Mouse (Mus musculus): ENCODE data around the gene Slc30a5.
A peak's percentile ranks its signal among the peaks of the same experiment; 100 is the strongest.
"Not testable (repeated sequence)": the region's sequence is repeated elsewhere in the genome, so short reads cannot be mapped to it uniquely, and the experiment has no call there.

Gene Slc30a5

GRCm38 (mm10) chr13:100841741-100842140 lies 8.5 kb upstream of the Slc30a5 start:
- no peak for DNase-seq (ENCODE audit: low spot score in 2 of 2)

- no peak for DNase-seq (ENCODE audit: low spot score in 2 of 2)
Measured at GRCm38 (mm10) chr13:100834777-100835176, 1.6 kb upstream of the Slc30a5 start.

GRCm38 (mm10) chr13:100833640-100834002 lies 394 bp upstream of the Slc30a5 start:
- no peak for DNase-seq (ENCODE audit: low spot score in 2 of 2)

DNA sequence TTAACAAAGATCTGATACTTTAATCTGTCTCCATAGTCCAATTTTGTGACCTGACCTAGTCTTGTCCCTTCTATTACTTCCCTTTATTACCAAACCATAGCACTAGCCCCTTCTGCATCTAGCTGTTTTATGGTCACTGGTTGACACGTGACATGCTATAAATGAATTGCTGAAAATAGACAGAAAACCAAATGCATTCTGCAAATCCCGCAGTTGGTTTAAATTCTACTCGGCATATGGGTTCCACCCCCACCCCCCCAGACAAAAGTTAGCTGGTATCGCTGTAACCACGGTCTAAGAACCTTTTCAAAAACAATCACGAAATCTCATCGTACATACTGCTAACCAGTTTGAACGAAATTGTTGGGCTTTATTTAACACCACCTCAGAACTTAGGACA lies 1.0 kb downstream of the Slc30a5 start:
- DNase-seq (ENCODE audit: low spot score in 2 of 2) = no peak

GRCm38 (mm10) chr13:100831123-100831522 lies 2.1 kb downstream of the Slc30a5 start:
- DNase-seq (ENCODE audit: low spot score in 2 of 2) = no peak

DNA sequence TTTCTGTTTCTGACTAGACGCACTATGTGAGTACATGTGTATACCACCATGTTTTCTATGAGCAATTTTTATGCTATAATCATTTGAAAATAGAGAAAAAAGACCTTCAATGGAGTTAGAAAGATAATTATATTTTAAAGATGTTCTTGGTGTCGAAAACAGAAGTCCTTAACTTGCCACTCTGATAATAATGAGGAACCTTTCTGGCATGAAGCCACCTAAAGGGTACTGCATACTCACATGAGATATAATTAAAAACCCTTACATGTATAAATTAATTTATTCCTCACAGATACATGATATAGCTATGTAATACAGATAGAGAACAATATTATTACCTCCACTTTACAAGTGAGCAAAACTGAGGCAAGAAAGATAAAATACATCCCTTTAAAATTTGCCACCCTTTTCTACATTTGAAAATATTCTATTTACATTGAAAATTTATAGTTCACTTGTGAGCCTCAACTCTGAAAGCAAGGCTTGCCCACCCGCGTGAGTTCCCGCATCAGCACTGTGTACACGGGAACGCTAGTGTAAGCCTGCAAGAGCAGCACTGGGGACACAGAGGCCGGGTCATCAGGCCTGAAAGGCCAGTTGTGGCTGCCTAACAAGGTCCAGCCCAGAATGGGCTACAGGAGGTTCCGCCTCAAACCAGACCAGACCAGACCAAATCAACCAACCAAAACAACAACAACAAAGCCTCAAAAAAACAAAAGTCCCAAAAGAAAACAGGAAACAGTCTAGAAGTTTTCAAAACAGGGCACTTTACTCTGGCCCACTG lies 7.4 kb downstream of the Slc30a5 start:
- no peak for DNase-seq (ENCODE audit: low spot score in 2 of 2)

DNA sequence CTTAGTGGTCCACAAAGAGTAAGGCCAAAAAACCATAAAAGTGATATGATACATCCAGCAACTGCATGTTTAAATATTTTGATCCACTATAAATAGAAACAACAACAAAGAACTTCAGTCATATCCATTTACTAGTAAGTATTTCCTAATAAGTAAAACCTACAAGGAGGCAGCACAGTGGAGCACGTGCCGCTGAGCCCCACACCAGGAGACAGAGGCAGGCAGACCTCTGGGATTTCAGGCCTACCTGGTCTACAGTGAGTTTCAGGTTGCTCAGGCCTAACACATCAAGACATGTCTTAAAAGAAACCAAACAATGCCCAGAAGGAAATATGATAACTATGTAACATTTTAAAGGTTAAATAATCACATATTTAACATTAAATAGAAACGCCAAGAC lies 8.3 kb downstream of the Slc30a5 start:
- DNase-seq (ENCODE audit: low spot score in 2 of 2) = no peak

- peak in 1 of 2 experiments; percentile 13 for DNase-seq (ENCODE audit: low spot score in 2 of 2)
Measured at GRCm38 (mm10) chr13:100824306-100824705, 8.9 kb downstream of the Slc30a5 start.

- DNase-seq (ENCODE audit: low spot score in 2 of 2) = no peak
Measured at GRCm38 (mm10) chr13:100823863-100824262, 9.4 kb downstream of the Slc30a5 start.

- DNase-seq (ENCODE audit: low spot score in 2 of 2) = no peak
Measured at GRCm38 (mm10) chr13:100814451-100814850, 18.8 kb downstream of the Slc30a5 start.

DNA sequence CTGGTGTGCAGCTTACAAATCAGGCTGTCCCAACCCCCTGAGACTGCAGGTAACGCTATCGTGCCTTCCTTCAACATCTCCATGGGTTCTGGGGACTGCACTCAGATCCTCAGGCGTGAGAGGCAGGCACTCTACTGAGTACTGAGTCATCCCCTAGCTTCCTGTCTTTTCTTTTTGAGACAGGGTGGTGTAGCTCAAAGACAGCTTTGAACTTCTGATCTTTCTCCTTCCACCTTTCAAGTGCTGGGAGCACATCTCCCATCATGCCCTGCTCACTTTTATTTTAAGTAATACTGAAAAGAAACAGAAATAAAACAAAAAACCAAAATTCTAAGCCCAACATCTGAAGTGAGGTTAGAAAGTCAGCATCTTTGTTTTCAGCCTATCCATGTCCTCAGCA lies 27.5 kb downstream of the Slc30a5 start:
- no peak for DNase-seq (ENCODE audit: low spot score in 2 of 2)

GRCm38 (mm10) chr13:100797171-100797570 lies 36.1 kb downstream of the Slc30a5 start:
- DNase-seq (ENCODE audit: low spot score in 2 of 2) = no peak

DNA sequence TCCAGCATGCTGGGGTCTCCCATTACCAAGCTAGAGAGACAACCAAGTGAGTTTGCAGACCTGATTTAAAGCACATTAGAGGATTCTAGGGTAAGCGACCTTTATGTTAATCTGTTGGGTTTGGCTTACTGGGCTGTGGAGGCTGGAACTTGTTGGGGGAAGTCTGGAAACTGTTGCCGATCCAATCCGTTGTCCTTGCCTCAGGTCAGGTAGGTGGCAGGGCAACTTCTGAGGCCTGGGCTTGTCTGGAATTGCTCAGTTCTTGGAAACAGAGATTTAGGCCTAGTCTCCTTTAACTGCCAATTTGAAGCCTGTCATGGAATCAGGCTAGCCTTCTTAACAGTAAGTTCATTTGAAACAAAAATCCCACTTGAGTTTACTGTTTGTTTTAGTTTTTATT lies 44.1 kb downstream of the Slc30a5 start:
- DNase-seq (ENCODE audit: low spot score in 2 of 2) = no peak

DNA sequence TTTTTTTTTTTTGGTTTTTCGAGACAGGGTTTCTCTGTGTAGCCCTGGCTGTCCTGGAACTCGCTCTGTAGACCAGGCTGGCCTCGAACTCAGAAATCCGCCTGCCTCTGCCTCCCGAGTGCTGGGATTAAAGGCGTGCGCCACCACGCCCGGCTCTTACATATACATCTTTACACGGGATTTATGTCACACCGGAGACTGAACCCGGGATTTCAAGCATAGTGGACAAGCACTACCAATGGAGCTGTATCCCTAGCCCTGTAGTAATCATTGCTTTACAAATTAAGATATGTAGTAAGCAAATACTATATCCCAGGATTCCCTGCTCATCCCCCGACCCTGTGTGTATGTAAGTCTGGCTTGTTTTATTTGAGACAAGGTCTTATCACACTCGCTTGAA lies 45.2 kb downstream of the Slc30a5 start:
- not testable (repeated sequence) for DNase-seq (ENCODE audit: low spot score in 2 of 2)

DNA sequence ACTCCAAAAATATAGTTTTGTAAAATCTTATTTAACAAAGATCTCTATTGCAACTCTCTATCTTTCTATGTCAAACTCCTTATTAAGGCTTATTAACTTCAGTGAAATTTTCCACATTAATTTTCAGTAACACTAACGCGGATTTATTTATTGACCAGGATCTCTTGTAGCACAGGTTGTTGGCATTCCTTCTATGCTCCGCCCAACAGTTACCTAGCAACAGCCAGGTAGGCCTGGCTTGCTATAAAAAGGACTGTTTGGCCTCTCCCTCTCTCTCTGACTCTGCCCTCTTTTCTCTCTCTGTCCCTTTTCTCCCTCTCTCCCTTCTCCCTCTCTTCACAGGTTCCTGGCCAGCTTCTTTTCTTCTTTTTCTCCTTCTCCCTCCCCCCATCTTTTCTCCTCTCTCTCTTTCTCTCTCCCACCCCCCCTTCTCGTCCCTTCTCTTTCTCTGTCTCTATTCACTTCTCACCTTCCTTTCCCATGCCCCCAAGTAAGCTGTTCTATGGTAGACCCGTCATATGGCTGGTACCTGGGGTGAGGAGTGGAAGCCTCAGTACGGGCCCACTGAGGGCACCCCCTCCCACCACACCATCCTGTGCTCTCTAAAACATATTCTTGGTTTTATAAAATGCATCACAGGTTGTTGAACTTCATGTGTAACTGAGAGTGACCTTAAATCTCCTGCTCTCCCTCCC lies 45.8 kb downstream of the Slc30a5 start:
- no peak for DNase-seq (ENCODE audit: low spot score in 2 of 2)

GRCm38 (mm10) chr13:100786414-100786867 lies 46.8 kb downstream of the Slc30a5 start, which contains the start of gene Ccnb1:
TSS of gene Ccnb1 (minus strand) at chr13:100786570.
- peak; percentile 86 to 87 for DNase-seq (ENCODE audit: low spot score in 2 of 2)

DNA sequence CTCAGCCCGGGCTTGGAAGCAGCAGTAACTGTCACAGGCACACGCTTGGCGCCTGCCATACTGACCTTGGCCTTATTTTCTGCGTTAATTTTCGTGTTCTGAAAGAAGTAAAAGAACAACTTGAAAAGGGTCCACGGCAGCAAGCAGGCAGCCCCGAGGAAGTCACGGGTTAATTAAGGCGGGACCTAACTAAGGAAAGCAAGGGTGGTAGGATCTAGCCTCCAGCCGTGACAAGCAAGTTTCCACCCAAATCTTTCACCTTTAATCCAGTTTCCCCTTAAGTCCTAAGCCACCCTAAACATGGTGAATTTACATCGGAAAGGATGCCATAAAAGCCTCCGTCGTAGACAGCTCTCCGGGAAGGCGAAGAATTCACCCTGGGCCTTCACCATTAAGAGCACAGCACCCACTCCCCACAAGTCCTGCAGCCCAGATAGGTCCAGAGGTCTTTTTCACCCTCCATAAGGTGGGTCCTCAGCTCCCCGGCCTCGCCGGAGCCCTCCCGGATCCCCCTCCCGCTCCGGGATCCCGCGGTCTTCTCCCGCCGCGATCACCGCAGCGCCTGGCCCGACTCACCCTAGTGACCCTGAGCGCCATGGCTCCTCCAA lies 47.3 kb downstream of the Slc30a5 start:
- no peak for DNase-seq (ENCODE audit: low spot score in 2 of 2)

DNA sequence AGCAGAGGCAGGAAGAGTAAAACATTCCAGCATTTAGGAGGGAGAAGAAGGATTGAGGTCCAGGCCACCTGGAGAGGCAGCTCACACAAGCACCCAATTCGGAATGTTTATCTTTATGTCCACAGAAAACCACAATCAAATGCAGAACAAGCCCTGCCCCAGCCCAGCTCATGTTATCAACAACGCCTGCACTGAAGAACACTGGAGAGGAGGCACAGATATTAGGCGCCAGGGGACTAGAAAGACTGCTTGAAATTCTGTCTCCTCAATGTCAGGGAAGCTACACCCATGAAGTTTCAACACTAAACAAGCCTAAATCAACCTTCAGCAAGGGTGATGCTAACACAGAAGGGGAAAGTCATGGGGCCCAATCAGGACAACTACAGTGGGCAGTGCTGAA lies 55.7 kb downstream of the Slc30a5 start:
- no peak for DNase-seq (ENCODE audit: low spot score in 2 of 2)

DNA sequence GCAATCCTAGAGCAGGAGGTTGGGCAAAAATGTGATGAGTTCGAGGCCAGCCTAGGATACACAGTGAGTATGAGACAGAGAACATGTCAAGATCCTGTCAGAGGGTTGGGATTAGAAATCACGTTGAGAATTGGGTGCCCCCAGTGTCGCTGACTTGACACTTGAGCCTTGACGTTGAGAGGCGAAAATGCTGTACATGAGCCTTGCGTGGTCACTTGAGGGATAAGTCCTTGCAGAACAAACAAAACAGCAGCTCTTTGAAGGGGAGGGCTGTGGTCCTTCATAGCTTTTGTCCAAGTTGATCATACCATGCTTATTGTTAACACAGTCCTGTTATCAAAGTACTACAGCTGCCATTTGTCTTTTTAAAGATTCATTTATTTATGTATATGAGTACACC lies 56.5 kb downstream of the Slc30a5 start:
- DNase-seq (ENCODE audit: low spot score in 2 of 2) = no peak

DNA sequence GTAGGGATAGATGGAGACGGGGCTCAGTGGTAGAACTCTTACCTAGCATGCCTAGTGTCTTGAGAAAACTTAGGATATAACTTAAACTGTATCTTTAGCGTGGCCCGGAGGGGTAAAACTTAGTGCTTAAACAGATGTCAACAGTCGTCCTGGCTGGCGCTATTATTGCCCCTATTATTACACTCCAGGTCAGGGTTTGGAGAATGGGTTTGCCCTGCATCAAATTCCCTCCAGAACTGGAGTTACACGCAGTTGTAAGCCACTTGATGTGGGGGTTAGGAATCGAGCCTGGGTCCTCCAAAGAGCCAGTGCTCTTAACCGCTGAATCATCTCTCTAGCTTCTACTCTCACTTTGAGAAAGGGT lies 57.2 kb downstream of the Slc30a5 start:
- no peak for DNase-seq (ENCODE audit: low spot score in 2 of 2)

- DNase-seq (ENCODE audit: low spot score in 2 of 2) = peak; percentile 68 to 74
Measured at GRCm38 (mm10) chr13:100775252-100776055, 57.8 kb downstream of the Slc30a5 start, which contains the start of gene Cenph. TSS of gene Cenph (minus strand) at chr13:100775899.

DNA sequence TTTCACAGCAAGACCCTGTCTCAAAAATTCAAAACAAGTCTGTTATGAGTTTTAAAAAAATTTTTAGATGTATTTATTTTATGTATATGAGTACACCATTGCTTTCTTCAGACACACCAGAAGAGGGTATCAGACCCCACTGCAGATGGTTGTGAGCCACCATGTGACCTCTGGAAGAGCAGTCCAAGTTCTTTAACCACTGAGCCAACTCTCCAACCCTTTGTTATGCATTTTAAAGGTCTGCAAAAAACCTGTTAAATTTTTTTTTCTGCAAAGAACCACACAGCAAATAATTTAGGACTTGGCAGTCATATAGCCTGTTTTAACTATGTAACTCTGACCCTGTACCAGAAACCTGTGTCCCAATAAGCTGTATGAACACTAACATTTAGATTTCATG lies 58.5 kb downstream of the Slc30a5 start:
- no peak for DNase-seq (ENCODE audit: low spot score in 2 of 2)

All from spleen, postnatal 14 days (tissue).